Mouse (Mus musculus) right cerebral cortex, postnatal 14 days (tissue): ENCODE data around the gene Urad.

Experiments
- DNase-seq: peaks from one replicate; pipeline ENCODE4 v3.0.0; 2022

Gene Urad

DNA sequence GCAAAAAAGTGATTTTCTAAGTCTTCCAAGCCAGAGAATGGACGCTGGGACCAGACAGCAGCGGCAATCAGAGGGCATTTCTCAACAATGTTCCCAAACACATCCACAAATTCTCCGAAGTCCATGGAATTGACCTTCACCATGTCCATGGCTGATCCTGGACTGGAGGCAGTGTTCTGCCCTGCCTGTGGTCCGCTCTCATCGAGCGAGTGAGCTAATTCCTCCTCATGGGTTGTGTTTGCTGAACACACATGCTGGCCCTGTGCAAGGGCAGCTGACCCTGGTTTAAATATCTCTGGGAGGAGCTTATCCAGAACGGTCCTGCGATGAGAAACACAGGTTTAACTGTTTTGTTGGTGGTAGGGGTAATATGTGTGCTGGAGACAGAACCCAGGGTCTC lies at the start of gene Urad:
Gene Urad, minus strand, starts transcription at position 258 of the 400 bp plus-strand sequence.
- no peak for DNase-seq

DNA sequence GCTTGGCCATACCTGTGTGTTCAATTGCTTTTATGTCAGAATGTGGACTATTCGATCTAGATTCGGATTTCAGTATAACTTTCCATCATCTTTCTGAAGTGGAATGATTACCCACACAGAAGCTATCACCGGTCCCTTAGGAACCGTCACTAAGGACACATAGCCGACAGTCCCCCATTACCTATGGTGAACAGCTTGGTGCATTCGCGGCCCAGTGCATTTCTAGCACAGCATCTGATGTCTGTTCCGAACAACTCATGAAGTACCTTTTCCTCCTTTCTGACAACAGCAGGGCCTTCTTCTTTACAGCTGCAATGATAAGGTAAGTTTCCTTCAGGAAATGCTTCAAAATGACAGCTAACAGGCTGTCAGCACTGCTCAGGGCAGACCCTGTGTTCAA lies 48.0 kb upstream of the Urad start:
- DNase-seq: no peak

DNA sequence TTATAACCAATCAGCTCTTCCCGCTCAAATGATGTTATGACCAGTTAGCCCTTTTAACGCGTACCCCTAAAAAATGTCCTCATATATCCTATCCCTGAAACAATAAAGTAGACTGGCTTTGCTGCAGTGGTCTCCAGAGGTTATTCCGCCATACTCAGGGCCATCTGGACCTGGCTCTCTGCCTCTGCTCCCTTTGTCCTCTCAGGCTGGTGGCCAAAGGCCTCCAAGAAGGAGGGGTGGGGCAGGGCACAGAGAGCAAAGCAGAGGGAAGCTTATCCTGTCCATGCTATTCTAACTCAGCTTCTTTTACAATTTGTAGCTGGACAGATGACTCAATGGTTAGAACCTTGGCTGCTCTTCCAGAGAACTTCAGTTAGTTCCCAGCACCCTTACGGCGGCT lies 46.0 kb upstream of the Urad start:
- no peak for DNase-seq

DNA sequence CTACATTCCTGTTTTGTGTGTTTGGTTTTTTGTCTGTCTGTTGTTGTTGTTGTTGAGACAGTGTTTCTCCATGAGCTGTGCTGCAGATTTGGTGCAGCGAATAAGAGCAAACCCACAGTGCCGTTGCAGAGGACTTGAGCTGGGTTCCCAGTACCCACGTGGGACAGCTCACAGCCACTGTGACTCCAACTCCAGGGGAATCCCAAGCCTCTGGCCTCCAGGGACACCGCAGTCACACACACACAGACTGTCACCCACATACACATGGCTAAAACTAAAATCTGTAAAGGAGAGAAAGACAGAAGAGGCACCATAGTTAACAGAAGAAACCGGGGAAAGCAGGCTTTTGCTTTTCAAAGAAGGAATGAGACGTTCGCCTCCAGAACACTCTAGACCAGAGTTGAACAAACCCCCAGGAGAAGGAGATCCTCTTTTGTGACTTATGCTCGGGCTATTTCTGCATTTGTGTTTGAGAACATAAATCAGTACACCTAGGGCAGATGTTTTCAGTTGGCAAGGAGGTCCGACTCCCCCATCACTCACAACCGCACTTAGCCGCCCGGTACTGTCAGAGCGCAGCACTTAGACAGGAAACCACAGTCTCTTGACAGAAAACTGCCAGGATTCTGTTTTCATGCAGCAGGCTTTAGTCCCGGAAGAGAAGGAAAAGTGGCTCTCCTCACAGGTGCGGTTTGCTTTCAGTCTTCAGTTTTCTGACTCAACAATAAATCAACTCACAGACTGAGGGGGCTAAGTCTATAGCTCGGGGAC lies 43.9 kb upstream of the Urad start:
- DNase-seq: no peak

DNA sequence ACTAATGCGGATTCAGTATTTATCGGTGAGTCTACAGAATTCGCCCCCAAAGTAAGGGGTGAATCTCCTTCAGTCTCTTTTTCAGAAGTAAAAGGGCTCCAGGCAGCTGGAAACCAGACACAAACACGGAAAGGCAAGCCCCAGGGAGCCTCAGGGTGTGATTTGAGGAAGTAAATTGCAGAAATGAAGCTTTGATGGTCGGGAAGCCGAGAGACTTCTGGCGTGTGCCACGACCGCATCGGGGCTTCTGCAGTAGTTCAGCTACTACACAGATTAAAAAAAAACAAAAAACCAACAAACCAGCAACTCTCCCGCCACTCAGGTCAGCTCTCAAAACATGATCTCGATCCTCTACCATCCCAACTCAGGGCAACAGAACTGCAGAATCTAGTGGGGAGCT lies 40.8 kb upstream of the Urad start:
- DNase-seq: no peak

DNA sequence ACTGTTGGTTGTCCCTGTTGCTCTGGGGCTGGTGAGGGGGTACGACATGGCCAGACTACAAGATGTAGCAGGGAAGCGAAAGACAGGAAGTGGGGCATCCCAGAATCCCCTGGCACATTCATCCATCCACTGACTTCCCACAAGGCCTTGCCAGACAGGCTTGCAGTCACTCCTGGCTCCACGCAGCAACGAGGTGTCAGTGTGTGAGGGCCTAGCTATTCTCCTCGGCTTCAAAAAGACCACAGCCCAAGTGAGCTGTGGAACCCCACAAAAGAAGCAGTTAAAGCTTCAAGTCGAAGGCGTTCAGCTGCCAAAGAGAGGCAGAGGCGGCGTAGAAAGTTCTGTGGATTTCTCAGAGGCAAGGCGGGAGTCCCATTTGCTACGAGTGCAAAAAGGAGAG lies 36.2 kb upstream of the Urad start:
- DNase-seq: no peak

DNA sequence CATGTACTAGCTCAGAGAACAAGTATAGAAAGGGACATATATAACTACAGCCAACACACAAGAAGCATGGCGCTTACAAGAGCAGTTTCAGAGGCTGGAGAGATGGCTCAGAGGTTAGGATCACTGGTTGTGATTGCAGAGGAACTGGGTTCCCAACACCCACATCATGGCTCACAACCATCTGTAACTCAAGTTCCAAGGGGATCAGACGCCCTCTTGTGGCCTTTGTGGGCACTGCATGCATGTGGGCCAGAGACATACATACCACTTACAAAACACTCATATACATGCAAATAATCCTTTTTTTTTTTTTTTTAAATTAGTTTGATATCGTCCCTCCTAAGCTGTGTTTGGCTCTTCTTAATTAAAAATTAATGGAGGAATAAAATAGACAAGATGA lies 35.3 kb upstream of the Urad start:
- DNase-seq: peak; percentile 32

DNA sequence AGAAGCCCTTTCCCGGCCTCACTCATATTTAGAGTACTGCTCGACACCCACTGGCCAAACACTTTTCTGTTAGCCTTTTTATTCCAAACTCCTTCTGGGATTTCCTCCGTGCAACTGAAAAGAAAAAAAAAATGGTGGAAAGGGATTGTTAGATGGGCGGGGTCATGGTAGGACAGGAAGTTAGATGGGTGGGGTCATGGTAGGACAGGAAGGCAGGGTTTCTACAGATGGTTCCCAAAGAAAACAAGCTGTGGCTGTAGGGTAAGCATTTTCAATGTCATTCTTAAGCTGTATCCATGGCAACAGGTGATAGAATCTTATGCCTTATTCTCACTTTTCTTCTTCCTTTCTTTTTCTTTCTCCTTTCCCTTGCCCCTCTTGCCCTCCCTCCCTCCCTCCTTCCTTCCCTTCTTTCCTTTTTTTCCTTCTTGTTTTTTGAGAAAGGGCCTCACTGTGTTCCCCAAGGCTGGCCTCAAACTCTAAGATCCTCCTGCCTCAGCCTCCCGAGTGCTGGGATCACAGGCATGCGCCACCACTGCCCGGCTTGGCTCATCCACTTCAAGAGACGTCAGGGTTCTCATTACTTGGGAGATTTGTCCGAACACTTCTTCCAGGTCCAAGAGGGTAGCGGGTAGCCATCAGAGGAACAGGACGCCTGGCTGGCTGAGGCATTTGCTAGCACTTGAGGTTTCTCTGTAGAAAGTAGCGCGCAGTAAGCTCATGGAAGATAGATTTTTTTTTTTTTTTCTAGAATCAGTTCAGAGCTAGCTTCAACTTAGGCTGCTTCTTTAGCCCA lies 34.2 kb upstream of the Urad start:
- no peak for DNase-seq

DNA sequence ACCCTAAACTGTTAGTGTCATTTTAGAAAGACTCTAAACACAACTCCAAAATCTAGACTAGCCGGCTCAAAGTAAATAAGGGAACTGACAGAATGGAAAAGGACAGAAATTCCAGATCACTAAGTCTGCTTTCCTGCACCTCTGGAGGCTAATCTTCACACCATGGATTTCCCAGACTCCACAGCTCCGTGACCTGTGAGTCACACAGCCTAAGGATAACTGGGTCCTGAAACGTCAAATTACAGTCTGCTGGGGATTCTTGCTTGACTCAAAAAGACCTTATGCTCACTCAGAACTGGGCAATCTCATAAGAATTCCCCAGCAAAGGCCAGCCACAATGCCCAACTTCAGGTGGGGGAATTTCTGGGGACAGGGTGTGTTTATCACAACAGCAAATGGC lies 33.5 kb upstream of the Urad start:
- no peak for DNase-seq

DNA sequence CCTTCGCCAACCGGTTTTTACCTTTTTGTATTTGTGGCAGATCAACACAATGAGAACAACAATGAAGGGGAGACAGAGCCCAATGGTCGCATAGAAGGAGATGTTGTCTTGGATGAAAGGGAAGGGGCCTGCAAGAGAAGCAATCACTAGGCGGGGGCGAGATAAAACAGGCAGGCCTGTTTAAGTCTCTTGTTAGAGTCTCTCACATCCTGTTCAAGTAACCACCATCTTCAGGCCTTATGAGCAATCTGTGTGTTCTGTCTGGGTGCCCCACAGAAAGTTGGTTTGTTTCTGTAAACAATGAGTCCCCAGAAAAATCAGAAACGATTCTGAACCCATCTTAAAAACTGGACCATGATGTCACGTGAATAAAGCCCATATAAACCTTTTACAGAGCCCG lies 32.7 kb upstream of the Urad start:
- no peak for DNase-seq

DNA sequence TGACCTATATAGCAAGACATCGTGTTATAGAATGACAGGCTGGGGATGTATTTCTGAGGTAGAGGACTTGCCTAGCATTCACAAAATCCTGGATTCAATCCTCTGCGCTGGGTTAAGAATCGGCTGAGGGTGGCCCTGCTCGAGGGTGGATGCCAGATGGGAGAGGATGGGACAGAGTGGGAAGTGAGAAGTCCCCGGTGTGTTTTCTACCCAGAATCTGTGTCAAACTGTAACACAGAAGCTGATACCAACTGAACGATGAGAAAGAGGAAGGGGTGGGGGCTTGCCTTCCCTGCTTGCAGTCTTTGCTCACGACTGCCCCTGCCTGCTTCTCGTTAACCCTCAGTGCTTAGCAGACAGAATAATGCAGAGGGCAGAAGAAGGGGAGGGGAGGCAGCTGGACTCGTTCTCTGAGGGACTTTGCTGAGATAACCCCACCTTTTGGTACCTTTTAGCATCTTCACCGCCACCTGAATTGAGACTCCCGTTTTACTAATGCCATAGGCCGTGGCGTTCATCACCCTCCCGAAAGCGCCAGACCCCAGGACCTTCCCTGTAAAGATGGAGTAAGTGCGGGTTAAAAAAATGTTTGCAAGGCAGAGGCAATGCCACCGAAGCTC lies 32.0 kb upstream of the Urad start:
- peak; percentile 35 for DNase-seq

DNA sequence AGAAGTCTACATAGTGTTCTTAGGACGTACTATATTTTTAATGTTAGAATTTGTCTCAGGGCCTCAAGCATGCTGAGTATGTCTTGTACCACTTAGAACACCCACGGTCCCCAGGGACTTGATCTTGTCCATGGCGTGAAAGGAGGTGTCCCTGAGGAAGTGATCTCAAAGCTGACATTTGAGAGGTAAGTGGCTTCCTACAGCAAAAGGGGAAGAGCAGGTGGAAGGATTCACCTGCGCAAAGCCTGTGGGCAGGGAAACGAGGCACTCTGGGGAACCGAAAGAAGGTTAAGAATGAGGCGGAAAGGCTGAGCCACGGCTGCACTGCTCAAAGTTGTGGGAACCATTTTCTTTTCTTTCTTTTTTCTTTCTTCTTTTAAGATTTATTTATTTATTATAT lies 29.7 kb upstream of the Urad start:
- no peak for DNase-seq

DNA sequence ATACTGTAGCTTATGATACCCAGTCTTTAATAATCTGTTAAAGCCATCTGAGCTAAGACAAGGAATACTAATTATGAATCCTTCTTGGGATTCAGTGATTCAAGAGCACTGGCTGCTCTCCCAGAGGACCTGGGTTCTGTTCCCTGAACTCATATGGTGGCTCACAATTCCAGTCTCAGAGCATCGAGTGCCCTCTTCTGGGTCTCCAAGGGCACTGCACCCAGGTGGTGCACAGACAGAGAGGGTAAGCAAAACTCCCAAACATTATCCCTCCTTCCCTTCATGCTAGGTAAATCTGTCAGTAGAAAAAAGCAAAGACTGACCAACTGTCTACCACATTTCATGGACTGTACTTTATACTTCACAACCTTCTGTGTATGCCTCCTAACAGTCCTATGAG lies 23.7 kb upstream of the Urad start:
- DNase-seq: no peak

DNA sequence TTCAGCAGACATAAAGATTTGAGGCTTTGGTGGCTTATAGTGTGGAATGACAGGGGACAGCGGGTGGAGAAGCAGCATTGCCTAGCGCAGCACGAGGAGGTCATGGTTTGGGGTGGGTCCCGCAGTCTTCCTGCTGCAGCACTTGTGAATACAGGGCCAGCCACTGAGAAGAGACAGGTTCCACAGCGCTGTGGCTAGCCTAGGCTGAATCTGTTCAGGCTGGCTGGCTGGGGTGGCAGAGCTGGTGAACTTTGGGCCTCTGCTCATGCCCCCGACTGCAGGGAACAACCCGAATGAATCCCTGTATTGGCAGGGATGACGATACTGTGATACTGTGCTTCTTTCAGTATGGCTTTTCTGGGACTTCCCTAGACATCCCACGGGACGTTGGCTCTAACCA lies 21.7 kb upstream of the Urad start:
- DNase-seq: no peak

DNA sequence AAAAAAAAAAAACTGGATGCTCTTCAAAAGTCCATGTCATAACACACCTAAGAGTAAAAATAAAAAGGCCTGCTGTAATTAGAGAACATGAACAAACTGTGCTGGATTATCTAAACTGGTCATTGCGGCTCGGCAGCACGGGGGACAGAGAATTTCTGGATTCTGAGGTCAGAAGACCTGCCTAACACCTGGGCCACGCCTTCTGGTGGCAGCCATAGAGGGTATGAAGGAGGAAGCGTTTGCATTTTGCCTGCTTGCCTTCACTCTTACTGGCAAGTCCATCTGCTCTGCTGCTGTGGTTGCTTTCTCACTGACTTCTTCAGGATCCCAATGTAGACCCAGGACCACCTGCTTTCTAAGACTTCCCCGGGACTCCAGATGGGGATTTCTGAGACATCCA lies 20.7 kb upstream of the Urad start:
- DNase-seq: no peak

DNA sequence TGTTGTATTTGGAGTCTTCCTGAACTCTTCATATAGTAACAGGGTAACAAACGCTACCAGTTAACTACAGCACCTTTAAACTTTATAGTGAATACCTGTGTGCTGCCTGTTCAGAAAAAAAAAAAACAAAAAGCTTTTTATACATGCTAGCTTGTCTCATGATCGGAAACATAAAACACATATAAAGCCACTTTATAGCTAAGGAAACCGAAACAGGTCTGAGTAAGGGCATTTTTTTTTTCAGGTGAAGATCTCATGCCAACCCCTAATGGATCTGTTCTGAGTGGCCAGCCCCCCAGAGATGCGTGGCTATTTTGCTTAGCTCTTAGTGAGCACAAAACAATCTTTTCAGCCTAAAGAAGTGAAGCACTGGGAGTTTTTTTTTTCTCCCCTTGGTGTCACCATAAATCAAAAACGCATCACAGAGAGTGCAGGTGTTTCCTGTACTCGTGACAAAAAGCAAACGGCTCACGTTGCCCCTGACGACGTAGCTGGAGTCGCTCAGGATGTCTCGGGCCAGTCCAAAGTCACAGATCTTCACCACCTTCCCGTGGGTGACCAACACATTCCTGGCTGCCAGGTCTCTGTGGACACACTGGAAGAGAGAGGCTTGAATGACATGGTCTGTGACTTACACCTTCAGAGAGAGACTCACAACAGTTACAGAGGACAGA lies 18.6 kb upstream of the Urad start:
- DNase-seq: no peak

DNA sequence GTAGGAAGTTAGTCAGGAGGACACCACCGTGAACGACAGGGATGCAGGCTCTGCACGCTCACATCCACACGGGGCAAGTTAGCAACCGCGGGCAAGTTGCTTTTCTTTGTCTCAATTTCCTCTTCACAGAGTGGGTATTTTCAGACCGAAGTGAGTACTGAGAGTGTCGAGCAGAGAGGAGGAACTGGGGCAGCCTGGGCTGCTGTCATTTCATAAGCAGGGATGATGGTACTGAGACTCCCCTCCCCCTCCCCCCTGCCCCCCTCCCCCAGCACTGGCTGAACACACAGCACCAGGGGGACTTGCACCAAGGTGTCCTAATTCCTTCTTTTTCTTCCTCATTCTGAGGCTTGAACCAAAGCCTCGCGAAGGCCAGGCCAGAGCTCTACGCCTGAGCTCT lies 17.3 kb upstream of the Urad start:
- no peak for DNase-seq

DNA sequence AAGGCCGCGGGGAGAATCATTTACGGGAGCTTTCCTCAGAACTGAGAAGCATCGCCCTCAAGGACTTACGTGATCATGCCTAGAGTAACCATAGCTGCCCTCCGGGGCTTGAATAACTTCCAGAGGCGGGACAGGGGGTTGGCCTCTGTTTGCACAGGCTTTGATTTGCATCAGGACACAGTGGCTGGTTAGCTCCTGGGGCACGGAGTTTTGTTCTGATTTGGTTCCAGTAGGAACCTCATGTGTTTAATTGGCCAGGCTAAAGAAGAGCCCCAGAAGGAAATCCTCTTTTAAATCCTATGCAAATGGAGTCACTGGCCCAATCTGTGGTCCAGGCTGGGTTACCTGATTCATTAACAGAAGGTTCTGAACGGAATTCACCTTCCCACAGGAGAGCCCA lies 16.7 kb upstream of the Urad start:
- no peak for DNase-seq

DNA sequence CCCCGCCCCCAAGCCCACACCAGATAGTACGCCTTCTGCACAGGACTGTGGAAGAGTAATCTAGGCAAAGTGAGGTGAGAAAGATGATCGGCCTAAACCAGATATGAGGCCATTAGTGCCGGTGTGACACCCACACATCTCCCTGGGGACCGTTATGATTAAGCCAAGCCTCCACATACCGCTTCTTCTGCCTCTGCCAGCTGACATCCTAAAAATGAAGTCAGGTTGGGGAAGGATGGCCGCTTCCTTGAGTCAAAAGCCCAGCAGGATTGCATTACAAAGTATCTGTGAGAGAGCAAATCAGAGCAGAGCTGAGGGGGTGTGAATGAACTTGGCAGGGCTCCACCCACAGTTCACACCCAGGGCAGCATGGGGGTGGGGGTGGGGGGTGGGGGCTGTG lies 10.5 kb upstream of the Urad start:
- DNase-seq: no peak

DNA sequence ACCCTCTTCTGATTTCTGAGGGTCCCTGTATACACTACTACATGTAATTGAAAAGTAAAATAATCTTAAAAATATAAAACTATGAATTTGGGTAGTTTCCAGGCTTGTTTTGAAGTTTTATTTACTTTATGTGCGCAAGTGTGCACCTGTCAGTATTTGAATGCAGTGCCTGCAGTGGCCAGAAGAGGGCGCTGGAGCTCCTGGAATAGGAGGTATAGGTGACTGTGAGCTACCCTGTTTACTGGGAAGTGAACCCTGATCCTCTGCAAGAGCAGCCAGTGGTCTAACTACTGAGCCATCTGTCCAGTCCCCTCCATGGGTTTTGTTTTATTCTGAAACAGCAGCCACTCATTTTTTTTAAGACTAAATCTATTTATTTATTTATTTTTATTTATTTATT lies 9.3 kb upstream of the Urad start:
- DNase-seq: peak; percentile 59

DNA sequence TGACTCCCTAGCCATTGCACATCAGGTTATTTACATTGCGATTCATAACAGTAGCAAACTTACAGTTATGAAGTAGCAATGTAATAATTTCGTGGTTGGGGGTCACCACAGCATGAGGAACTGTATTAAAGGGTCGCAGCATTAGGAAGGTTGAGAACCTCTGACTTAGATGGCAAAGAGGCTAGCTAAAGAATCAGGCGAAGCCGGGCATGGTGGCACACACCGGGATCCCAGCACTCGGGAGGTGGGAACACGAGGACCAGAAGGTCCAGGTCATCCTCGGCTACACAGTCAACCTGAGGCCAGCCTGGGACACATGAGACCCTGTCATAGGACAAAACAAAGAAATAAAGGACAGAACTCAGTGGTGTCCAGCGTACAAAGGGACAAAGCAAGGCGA lies 7.7 kb upstream of the Urad start:
- no peak for DNase-seq

DNA sequence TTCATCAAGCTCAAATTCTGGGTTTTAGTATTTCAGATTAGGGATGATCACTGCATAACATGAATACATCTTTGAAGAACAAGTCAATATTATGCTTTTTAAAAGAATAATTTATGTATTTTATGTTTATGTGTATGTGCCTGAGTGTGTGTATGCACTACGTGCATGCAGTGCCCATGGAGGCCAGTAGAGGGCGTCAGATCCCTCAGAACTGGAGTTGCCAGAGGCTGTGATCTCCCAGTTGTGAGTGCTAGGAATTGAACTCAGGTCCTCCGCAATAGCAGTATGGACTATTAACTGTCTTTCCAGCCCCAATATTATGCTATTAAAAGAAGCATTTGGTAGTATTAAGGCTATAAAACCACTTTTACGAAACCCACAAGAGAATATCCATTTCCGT lies 5.4 kb upstream of the Urad start:
- no peak for DNase-seq

DNA sequence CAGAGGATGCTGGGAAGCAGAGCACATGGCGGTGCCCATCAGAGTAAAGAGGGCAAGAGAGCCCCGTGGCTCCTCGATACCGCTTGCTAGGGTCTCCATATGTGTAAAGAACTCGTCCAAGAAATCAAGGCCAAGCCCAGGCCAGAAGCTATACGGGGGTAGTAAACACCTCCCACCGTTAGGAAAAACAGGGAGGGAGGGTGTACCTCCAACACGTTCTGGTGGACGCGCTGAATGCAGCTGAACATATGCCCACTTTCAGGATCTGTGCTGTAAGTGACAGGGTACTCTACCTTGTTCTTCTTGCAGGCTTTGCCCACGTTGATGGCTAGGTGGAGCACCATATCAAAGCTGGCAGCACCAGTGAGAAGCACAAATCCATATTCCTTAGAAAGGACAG lies 3.7 kb upstream of the Urad start:
- DNase-seq: no peak
